Mouse (Mus musculus) lung, embryonic 16.5 days (tissue): ENCODE results near the gene Tnfsf10. TPM values are rescaled to one million over a fixed set of nuclear protein-coding genes. Genes with fewer than 3 reads are reported as not detected.

ENCODE experiments used
- ATAC-seq: fragments of 200-750 bp; cut with Nextera tagmentation; 2 replicates; pipeline ENCODE4 v1.8.0; 2017; ENCODE audit warnings: low read depth, mild to moderate bottlenecking, moderate library complexity
- H3K27ac ChIP-seq: fragments of 300-500 bp; sonication (generic); 2 replicates; pipeline ENCODE4 v1.5.1; 2014; ENCODE audit warnings: mild to moderate bottlenecking, control low read depth, low read length
- H3K27me3 ChIP-seq: fragments of 300-500 bp; sonication (generic); 2 replicates; pipeline ENCODE4 v1.6.1; 2014; ENCODE audit warnings: low read depth, low read length, mixed read lengths; ENCODE audit not compliant: control insufficient read depth, insufficient read depth
- H3K36me3 ChIP-seq: fragments of 300-500 bp; sonication (generic); 2 replicates; pipeline ENCODE4 v1.6.1; 2014; ENCODE audit warnings: low read length; ENCODE audit not compliant: control insufficient read depth, insufficient read depth
- H3K4me1 ChIP-seq: fragments of 300-500 bp; sonication (generic); replicated peaks from 2 replicates; pipeline ENCODE4 v1.6.1; 2014; ENCODE audit warnings: low read length, mixed read lengths; ENCODE audit not compliant: control insufficient read depth, insufficient read depth
- H3K4me2 ChIP-seq: fragments of 300-500 bp; sonication (generic); 2 replicates; pipeline ENCODE4 v1.6.1; 2014; ENCODE audit warnings: low read depth, low read length, control low read depth
- H3K4me3 ChIP-seq: fragments of 300-500 bp; sonication (generic); 2 replicates; pipeline ENCODE4 v1.5.1; 2014; ENCODE audit warnings: mild to moderate bottlenecking, low read length, control low read depth
- H3K9ac ChIP-seq: fragments of 300-500 bp; sonication (generic); 2 replicates; pipeline ENCODE4 v1.6.1; 2014; ENCODE audit warnings: low read length, control low read depth
- H3K9me3 ChIP-seq: fragments of 300-500 bp; sonication (generic); 2 replicates; pipeline ENCODE4 v1.6.1; 2016; ENCODE audit warnings: low read length; ENCODE audit not compliant: control insufficient read depth
- WGBS: fragments of 180-500 bp; shearing (Covaris S2); extraction: QIAGEN DNeasy Blood & Tissue Kit; methylation state at CpG from one replicate; pipeline ENCODE4 v1.1.7; 2014; 5-methylcytosine and 5-hydroxymethylcytosine counted together
- polyA plus RNA-seq: library from polyadenylated mRNA; unstranded; fragments of >200 nt; fragmentation: Nextera tagmentation; extraction: Ambion mirVana; gene quantifications from 2 replicates; pipeline ENCODE4 v1.2.1, GENCODE M21; 2015

Gene Tnfsf10
- polyA plus RNA-seq, 1 experiment from 2014 or later, result 3.6 TPM

DNA sequence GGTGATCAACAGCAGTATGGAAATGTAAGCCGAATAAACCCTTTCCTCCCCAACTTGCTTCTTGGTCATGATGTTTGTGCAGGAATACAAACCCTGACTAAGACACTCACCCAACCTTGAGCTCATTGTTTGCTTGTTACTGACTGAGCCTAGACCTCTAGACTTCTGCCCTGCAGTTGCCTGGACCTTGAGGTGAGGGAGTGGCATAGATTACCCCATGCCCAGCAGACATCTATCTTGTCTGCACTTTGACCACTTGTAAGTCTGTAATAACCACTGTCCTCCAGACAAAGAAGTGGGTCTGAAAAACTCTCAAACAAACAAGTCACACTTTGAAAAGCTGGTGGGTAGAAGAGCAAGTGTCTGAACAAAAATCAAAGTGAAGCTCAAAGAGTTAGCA, 2.8 kb downstream of the Tnfsf10 start:
- Histone ChIP-seq H3K27me3 (no peaks in the 10 kb centered on the region), H3K4me1 (peaks cover 3% of the 10 kb centered on the region; the same call in 1 of the 2 replicates), H3K4me2 (no peak overlapping the region), H3K9ac (no peak overlapping the region), H3K9me3 (no peaks in the 10 kb centered on the region), H3K4me3 (no peak overlapping the region), H3K27ac (no peak overlapping the region), H3K36me3 (no peaks in the 10 kb centered on the region)
- ATAC-seq, result no peak
- WGBS, result 100% methylated on average over 1 of the region's 1 CpGs

DNA sequence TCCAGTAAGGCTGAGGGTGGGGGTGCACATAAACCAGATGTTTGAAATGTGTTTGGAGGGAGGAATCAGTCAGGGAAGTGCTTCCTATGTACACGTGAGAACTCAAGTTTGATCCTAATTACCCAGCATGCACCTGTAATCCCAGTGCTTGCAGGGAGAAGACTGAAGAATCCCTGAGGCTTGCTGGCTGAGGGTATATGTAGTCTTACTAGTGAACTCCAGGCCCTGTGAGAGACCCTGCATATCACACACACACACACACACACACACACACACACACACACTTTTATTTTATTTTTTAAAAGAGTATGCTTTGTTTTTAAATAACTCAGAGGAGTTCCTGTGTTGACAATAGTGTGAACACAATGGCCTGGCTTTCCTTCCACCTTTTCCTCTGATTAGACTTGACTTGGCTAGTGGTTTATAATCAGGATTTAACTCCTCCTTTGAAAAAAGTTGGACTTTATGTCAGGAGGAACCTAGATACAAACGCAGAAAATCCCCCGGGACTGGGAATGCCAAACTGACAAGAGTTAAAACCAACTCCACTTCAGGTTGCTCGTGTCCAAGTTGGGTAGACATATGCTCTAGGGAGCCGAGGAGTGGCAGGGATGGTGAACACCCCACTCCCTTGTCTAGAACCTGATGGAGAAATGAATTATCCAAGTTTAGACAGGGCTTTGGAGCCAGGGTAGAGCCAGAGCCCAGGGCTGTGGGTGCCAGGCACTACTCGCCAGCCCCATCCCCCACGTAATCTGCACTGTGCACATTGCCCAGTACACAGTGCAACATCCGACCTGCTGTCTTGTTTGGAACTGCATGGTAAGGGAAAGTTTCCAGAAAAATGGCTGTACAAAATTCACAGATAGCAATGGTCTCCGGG, 4.0 kb downstream of the Tnfsf10 start:
- H3K27ac ChIP-seq, result peak overlapping the region; percentile 48
- 64% methylated on average over 9 of the region's 9 CpGs for WGBS
- no peak overlapping the region for H3K9ac ChIP-seq
- peak; percentile 66 for ATAC-seq
- H3K27me3 ChIP-seq, result no peaks in the 10 kb centered on the region
- H3K4me3 ChIP-seq, result no peak overlapping the region
- peaks cover 3% of the 10 kb centered on the region; the same call in 1 of the 2 replicates for H3K4me1 ChIP-seq
- no peaks in the 10 kb centered on the region for H3K36me3 ChIP-seq
- no peak overlapping the region for H3K4me2 ChIP-seq
- no peaks in the 10 kb centered on the region for H3K9me3 ChIP-seq

DNA sequence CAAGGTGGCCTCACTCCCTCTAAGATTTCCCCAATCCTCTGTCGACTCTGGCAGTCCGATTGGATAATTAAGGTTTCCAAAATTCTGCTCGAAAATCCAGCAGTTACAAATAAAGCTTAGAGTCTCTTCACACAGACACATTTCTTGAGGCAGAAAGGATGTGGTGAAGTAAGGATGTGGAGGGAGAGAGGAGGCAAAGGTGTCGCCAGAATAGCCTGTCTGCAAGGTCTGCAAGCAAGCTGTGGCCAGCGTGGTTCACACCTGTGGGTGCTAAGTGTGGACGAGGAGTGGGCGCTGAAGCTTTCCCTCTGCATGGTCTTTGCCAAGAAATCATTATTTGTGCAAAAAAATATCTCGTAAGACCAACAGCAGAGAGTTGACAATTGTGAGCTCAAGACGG, 5.8 kb downstream of the Tnfsf10 start:
- Histone ChIP-seq H3K36me3 (no peaks in the 10 kb centered on the region), H3K9ac (no peak overlapping the region), H3K27me3 (no peaks in the 10 kb centered on the region), H3K27ac (no peak overlapping the region), H3K9me3 (no peaks in the 10 kb centered on the region), H3K4me2 (no peak overlapping the region), H3K4me1 (peaks cover 3% of the 10 kb centered on the region; the same call in 1 of the 2 replicates), H3K4me3 (no peak overlapping the region)
- no peak for ATAC-seq
- 68% methylated on average over 9 of the region's 9 CpGs for WGBS

DNA sequence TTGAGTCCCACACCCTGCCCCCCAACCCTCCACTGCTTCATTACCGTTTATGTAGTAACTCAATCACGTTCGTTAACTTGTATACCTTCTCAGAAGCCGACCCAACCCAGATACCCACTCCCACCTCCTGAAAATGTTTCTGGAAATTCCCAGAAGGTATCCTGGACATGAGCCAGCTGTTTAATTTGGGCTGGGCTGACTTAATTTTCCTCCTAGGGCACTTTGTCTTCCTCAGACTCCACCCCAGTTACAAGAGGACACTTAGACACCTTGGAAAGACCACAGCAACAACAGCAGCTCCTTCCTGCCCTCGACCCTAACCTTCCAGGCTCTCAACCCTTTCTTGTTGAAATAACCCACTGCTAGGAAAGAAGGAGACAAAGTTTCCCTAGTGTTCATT, 6.7 kb downstream of the Tnfsf10 start:
- Histone ChIP-seq H3K27ac (no peak overlapping the region), H3K4me1 (peaks cover 3% of the 10 kb centered on the region; the same call in 1 of the 2 replicates), H3K9ac (no peak overlapping the region), H3K9me3 (no peaks in the 10 kb centered on the region), H3K4me2 (no peak overlapping the region), H3K36me3 (no peaks in the 10 kb centered on the region), H3K4me3 (no peak overlapping the region), H3K27me3 (no peaks in the 10 kb centered on the region)
- WGBS, result 31% methylated on average over 5 of the region's 5 CpGs
- ATAC-seq, result no peak

DNA sequence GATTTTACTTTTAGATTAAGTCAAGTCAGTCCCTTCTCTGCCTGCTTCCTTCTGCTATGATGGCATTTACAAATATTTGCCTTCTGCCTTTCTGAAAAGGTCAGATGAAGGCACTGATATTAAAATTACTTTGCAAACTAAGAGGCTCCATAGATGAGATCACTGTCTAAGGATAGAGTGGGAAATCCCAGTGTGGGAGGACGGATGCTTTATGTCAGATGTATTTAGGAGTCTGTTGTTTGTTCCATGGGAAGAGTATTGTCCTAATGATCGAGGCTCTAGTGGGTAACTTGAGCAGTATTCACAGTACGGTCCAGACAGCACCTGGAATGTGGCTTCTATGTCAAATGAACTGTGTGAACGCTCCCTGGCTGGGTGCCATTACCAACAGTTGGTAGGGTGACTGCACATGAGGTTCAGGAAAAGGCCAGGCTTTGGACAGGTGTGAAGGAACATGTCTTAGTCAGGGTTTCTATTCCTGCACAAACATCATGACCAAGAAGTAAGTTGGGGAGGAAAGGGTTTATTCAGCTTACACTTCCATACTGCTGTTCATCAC, 9.9 kb downstream of the Tnfsf10 start:
- Histone ChIP-seq H3K4me1 (peaks cover 3% of the 10 kb centered on the region; the same call in 1 of the 2 replicates), H3K27me3 (no peaks in the 10 kb centered on the region), H3K4me3 (no peak overlapping the region), H3K36me3 (no peaks in the 10 kb centered on the region), H3K4me2 (no peak overlapping the region), H3K9ac (no peak overlapping the region), H3K27ac (no peak overlapping the region), H3K9me3 (no peaks in the 10 kb centered on the region)
- ATAC-seq, result no peak
- WGBS, result 38% methylated on average over 4 of the region's 4 CpGs

DNA sequence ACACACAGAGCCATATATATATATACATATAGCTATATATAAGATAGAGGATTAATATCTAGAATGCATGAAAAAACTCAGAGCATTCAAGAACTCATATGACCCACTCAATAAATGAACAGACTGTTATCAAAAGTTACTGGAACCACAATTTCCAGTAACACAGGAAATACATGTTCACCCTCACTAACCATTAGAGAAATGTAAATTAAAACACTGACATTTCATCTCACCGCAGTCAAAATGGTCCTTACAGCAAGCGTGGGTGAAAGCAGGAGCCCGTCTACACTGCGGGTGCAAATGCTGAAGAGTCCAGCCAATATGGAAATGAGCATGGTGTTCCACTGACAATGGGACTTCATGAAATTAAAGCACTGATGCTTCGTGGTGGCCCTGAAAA, 13.9 kb downstream of the Tnfsf10 start:
- Histone ChIP-seq H3K9me3 (no peaks in the 10 kb centered on the region), H3K27me3 (no peaks in the 10 kb centered on the region), H3K9ac (no peak overlapping the region), H3K36me3 (no peaks in the 10 kb centered on the region), H3K4me3 (no peak overlapping the region), H3K27ac (no peak overlapping the region), H3K4me2 (no peak overlapping the region), H3K4me1 (no peaks in the 10 kb centered on the region; the same call in 1 of the 2 replicates)
- 85% methylated on average over 5 of the region's 5 CpGs for WGBS
- no peak for ATAC-seq

- Histone ChIP-seq H3K4me2 (no peak overlapping the region), H3K9me3 (no peaks in the 10 kb centered on the region), H3K36me3 (no peaks in the 10 kb centered on the region), H3K4me3 (no peak overlapping the region), H3K4me1 (no peaks in the 10 kb centered on the region), H3K27me3 (no peaks in the 10 kb centered on the region), H3K27ac (no peak overlapping the region), H3K9ac (no peak overlapping the region)
- WGBS, result 26% methylated on average over 6 of the region's 6 CpGs
- no peak for ATAC-seq
Measured at GRCm38 (mm10) chr3:27338437-27338836, 21.6 kb downstream of the Tnfsf10 start.

DNA sequence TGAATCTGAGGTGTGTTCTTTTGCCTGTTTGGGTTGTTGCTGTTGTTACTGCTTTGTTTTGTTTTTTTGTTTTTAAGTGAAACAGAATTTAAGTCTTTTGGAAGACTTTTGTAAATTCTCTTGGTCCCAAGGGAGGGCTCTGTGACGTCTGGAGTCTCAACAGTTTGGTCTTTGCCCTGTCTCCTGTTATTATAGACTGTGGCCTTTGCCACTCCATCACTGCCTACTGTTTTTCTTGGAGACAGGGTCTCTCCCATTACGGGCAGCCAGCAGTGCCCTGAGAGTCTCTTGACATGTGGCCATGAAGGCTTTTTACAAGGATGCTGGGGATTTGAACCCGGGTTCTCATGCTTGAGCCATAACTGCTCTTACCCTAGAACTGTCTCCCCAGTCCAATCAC, 22.1 kb downstream of the Tnfsf10 start:
- Histone ChIP-seq H3K27ac (no peak overlapping the region), H3K4me2 (no peak overlapping the region), H3K9me3 (no peaks in the 10 kb centered on the region), H3K27me3 (no peaks in the 10 kb centered on the region), H3K4me1 (no peaks in the 10 kb centered on the region), H3K4me3 (no peak overlapping the region), H3K9ac (no peak overlapping the region), H3K36me3 (no peaks in the 10 kb centered on the region)
- 67% methylated on average over 3 of the region's 3 CpGs for WGBS
- no peak for ATAC-seq

DNA sequence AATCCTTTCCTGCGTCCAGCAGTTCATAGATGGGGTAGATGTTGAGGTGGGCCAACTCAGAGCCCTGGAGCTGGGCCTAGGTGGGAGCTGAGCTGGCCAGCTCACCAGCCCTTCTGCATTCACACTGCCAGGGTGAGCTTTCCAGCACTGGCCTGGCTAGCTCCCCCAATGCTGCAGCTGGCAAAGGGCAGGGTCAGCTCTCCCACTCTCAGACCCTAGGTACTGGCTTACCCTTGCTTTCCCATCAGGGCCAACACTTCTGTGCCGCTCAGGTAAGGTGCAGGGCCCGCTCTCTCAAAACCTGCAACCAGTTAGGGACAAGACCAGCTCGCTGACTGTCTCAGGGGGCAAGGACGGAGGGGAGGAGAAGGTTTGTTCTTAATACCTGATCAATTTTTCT, 23.9 kb downstream of the Tnfsf10 start:
- no peak overlapping the region for H3K4me3 ChIP-seq
- no peak for ATAC-seq
- H3K27ac ChIP-seq, result no peak overlapping the region
- no peaks in the 10 kb centered on the region for H3K27me3 ChIP-seq
- no peaks in the 10 kb centered on the region for H3K36me3 ChIP-seq
- no peak overlapping the region for H3K4me2 ChIP-seq
- WGBS, result 91% methylated on average over 5 of the region's 5 CpGs
- H3K9ac ChIP-seq, result no peak overlapping the region
- H3K9me3 ChIP-seq, result no peaks in the 10 kb centered on the region
- H3K4me1 ChIP-seq, result no peaks in the 10 kb centered on the region
